Mouse (Mus musculus) embryonic fibroblast, embryonic 13.5 days (primary cell): Measurements from ENCODE around the gene Aloxe3.

ENCODE experiments used
- CTCF ChIP-seq: IDR thresholded peaks from 2 replicates; pipeline ENCODE4 v1.5.1; 2011; ENCODE audit warnings: mild to moderate bottlenecking, control low read depth, low read length, moderate library complexity, borderline replicate concordance; ENCODE audit not compliant: insufficient read depth
- POLR2A ChIP-seq: IDR thresholded peaks from 2 replicates; pipeline ENCODE4 v1.6.1; 2011; ENCODE audit warnings: low read depth, mild to moderate bottlenecking, control low read depth, low read length, moderate library complexity

- no peak for TF ChIP-seq CTCF
- TF ChIP-seq POLR2A = no peak
These were observed 44.9 kb upstream of the Aloxe3 start for GRCm38 (mm10) chr11:69080855-69081222.
